Mouse (Mus musculus): ENCODE measurements around the gene Chac1. TPM values are rescaled to one million over a fixed set of nuclear protein-coding genes. Genes with fewer than 3 reads are reported as not detected.
A peak's percentile ranks its signal among the peaks of the same experiment; 100 is the strongest.

Chac1 gene
- 2.9 and 3.2 TPM in 2 replicates for polyA plus RNA-seq (2014; fragmentation: Nextera tagmentation; extraction: Ambion mirVana)

GRCm38 (mm10) chr2:119350555-119351486, at the start of gene Chac1:
Gene Chac1 (plus strand): TSS chr2:119351229.
- Histone ChIP-seq H3K9me3 (ENCODE audit: control insufficient read depth, low read length) (no peaks in the 10 kb centered on the region), H3K4me1 (replicated peaks; ENCODE audit: control insufficient read depth, insufficient read depth, low read length) (no peaks in the 10 kb centered on the region), H3K27me3 (replicated peaks; ENCODE audit: control insufficient read depth, insufficient read depth, low read length) (peaks cover 21% of the 10 kb centered on the region), H3K36me3 (ENCODE audit: control insufficient read depth, insufficient read depth, low read length) (no peaks in the 10 kb centered on the region), H3K4me2 (peak within 1 kb of the TSS; percentile 77), H3K9ac (ENCODE audit: low read depth, low read length) (peak within 1 kb of the TSS; percentile 57), H3K4me3 (ENCODE audit: low read depth, low read length) (peak within 1 kb of the TSS; percentile 58), H3K27ac (ENCODE audit: low read depth, low read length) (no peak within 1 kb of the TSS)
- WGBS, result 6% methylated on average over 58 of the region's 58 CpGs
- peak; percentile 94 for ATAC-seq (replicated peaks; ENCODE audit: low FRiP score)
- peak; percentile 77 for DNase-seq (ENCODE audit: low spot score)

GRCm38 (mm10) chr2:119302876-119303275, 48.2 kb upstream of the Chac1 start:
- no peak overlapping the region for H3K4me2 ChIP-seq
- H3K27ac ChIP-seq (ENCODE audit: low read depth, low read length), result no peak overlapping the region
- no peak for ATAC-seq (replicated peaks; ENCODE audit: low FRiP score)
- 0 out of 2 replicates have a peak, but pooled peaks cover 2% of the 10 kb centered on the region for H3K36me3 ChIP-seq (ENCODE audit: control insufficient read depth, insufficient read depth, low read length)
- DNase-seq (ENCODE audit: low spot score), result no peak
- H3K9me3 ChIP-seq (ENCODE audit: control insufficient read depth, low read length), result no peaks in the 10 kb centered on the region
- no peak overlapping the region for H3K4me3 ChIP-seq (ENCODE audit: low read depth, low read length)
- no peaks in the 10 kb centered on the region for H3K27me3 ChIP-seq (replicated peaks; ENCODE audit: control insufficient read depth, insufficient read depth, low read length)
- H3K4me1 ChIP-seq (replicated peaks; ENCODE audit: control insufficient read depth, insufficient read depth, low read length), result peaks cover 55% of the 10 kb centered on the region
- H3K9ac ChIP-seq (ENCODE audit: low read depth, low read length), result no peak overlapping the region
- 63% methylated on average over 6 of the region's 6 CpGs for WGBS

- no peak overlapping the region for H3K9ac ChIP-seq (ENCODE audit: low read depth, low read length)
- ATAC-seq (replicated peaks; ENCODE audit: low FRiP score) (peak; percentile 68), DNase-seq (ENCODE audit: low spot score) (no peak)
- no peaks in the 10 kb centered on the region for H3K9me3 ChIP-seq (ENCODE audit: control insufficient read depth, low read length)
- H3K4me2 ChIP-seq, result peak overlapping the region; percentile 38
- H3K27ac ChIP-seq (ENCODE audit: low read depth, low read length), result peak overlapping the region; percentile 90
- no peaks in the 10 kb centered on the region for H3K27me3 ChIP-seq (replicated peaks; ENCODE audit: control insufficient read depth, insufficient read depth, low read length)
- H3K4me3 ChIP-seq (ENCODE audit: low read depth, low read length), result no peak overlapping the region
- H3K36me3 ChIP-seq (ENCODE audit: control insufficient read depth, insufficient read depth, low read length), result 0 out of 2 replicates have a peak, but pooled peaks cover 2% of the 10 kb centered on the region
- WGBS, result 27% methylated on average over 3 of the region's 3 CpGs
- peaks cover 50% of the 10 kb centered on the region for H3K4me1 ChIP-seq (replicated peaks; ENCODE audit: control insufficient read depth, insufficient read depth, low read length)
These were observed 46.6 kb upstream of the Chac1 start for GRCm38 (mm10) chr2:119304391-119304790.

GRCm38 (mm10) chr2:119304798-119305208, 46.2 kb upstream of the Chac1 start:
- ATAC-seq (replicated peaks; ENCODE audit: low FRiP score), result peak; percentile 67
- Histone ChIP-seq H3K36me3 (ENCODE audit: control insufficient read depth, insufficient read depth, low read length) (no peaks in the 10 kb centered on the region), H3K4me1 (replicated peaks; ENCODE audit: control insufficient read depth, insufficient read depth, low read length) (peaks cover 46% of the 10 kb centered on the region), H3K27ac (ENCODE audit: low read depth, low read length) (peak overlapping the region; percentile 90), H3K9me3 (ENCODE audit: control insufficient read depth, low read length) (no peaks in the 10 kb centered on the region), H3K9ac (ENCODE audit: low read depth, low read length) (peak overlapping the region; percentile 35), H3K4me3 (ENCODE audit: low read depth, low read length) (no peak overlapping the region), H3K27me3 (replicated peaks; ENCODE audit: control insufficient read depth, insufficient read depth, low read length) (no peaks in the 10 kb centered on the region), H3K4me2 (peak overlapping the region; percentile 38)
- 27% methylated on average over 3 of the region's 3 CpGs for WGBS
- peak; percentile 64 for DNase-seq (ENCODE audit: low spot score)

- peaks cover 8% of the 10 kb centered on the region for H3K4me1 ChIP-seq (replicated peaks; ENCODE audit: control insufficient read depth, insufficient read depth, low read length)
- 45% methylated on average over 12 of the region's 12 CpGs for WGBS
- H3K9ac ChIP-seq (ENCODE audit: low read depth, low read length), result no peak overlapping the region
- ATAC-seq (replicated peaks; ENCODE audit: low FRiP score), result peak; percentile 28; the same call in 1 of the 2 replicates
- DNase-seq (ENCODE audit: low spot score), result no peak
- no peaks in the 10 kb centered on the region for H3K36me3 ChIP-seq (ENCODE audit: control insufficient read depth, insufficient read depth, low read length)
- no peak overlapping the region for H3K4me3 ChIP-seq (ENCODE audit: low read depth, low read length)
- no peaks in the 10 kb centered on the region for H3K9me3 ChIP-seq (ENCODE audit: control insufficient read depth, low read length)
- H3K27ac ChIP-seq (ENCODE audit: low read depth, low read length), result no peak overlapping the region
- H3K4me2 ChIP-seq, result no peak overlapping the region
- H3K27me3 ChIP-seq (replicated peaks; ENCODE audit: control insufficient read depth, insufficient read depth, low read length), result no peaks in the 10 kb centered on the region; the same call in 1 of the 2 replicates
These were observed 39.5 kb upstream of the Chac1 start for GRCm38 (mm10) chr2:119311544-119311943.

- WGBS, result 86% methylated on average over 2 of the region's 2 CpGs
- H3K27ac ChIP-seq (ENCODE audit: low read depth, low read length), result peak overlapping the region; percentile 43
- H3K9ac ChIP-seq (ENCODE audit: low read depth, low read length), result no peak overlapping the region
- DNase-seq (ENCODE audit: low spot score), result no peak
- no peaks in the 10 kb centered on the region; the same call in 1 of the 2 replicates for H3K27me3 ChIP-seq (replicated peaks; ENCODE audit: control insufficient read depth, insufficient read depth, low read length)
- H3K4me3 ChIP-seq (ENCODE audit: low read depth, low read length), result no peak overlapping the region
- peaks cover 8% of the 10 kb centered on the region for H3K4me1 ChIP-seq (replicated peaks; ENCODE audit: control insufficient read depth, insufficient read depth, low read length)
- H3K36me3 ChIP-seq (ENCODE audit: control insufficient read depth, insufficient read depth, low read length), result no peaks in the 10 kb centered on the region
- H3K4me2 ChIP-seq, result no peak overlapping the region
- no peaks in the 10 kb centered on the region for H3K9me3 ChIP-seq (ENCODE audit: control insufficient read depth, low read length)
- ATAC-seq (replicated peaks; ENCODE audit: low FRiP score), result no peak
These were observed 38.6 kb upstream of the Chac1 start for GRCm38 (mm10) chr2:119312380-119312958.

- WGBS, result 36% methylated on average over 10 of the region's 10 CpGs
- Histone ChIP-seq H3K36me3 (ENCODE audit: control insufficient read depth, insufficient read depth, low read length) (no peaks in the 10 kb centered on the region), H3K9me3 (ENCODE audit: control insufficient read depth, low read length) (no peaks in the 10 kb centered on the region), H3K9ac (ENCODE audit: low read depth, low read length) (no peak overlapping the region), H3K4me2 (no peak overlapping the region), H3K4me1 (replicated peaks; ENCODE audit: control insufficient read depth, insufficient read depth, low read length) (peaks cover 17% of the 10 kb centered on the region), H3K4me3 (ENCODE audit: low read depth, low read length) (no peak overlapping the region), H3K27ac (ENCODE audit: low read depth, low read length) (no peak overlapping the region), H3K27me3 (replicated peaks; ENCODE audit: control insufficient read depth, insufficient read depth, low read length) (no peaks in the 10 kb centered on the region; the same call in 1 of the 2 replicates)
- ATAC-seq (replicated peaks; ENCODE audit: low FRiP score), result no peak
- DNase-seq (ENCODE audit: low spot score), result no peak
These were observed 37.1 kb upstream of the Chac1 start for GRCm38 (mm10) chr2:119313780-119314479.

- WGBS, result 78% methylated on average over 12 of the region's 12 CpGs
- H3K4me2 ChIP-seq, result no peak overlapping the region
- no peaks in the 10 kb centered on the region for H3K9me3 ChIP-seq (ENCODE audit: control insufficient read depth, low read length)
- H3K27ac ChIP-seq (ENCODE audit: low read depth, low read length), result no peak overlapping the region
- H3K9ac ChIP-seq (ENCODE audit: low read depth, low read length), result no peak overlapping the region
- ATAC-seq (replicated peaks; ENCODE audit: low FRiP score) (no peak), DNase-seq (ENCODE audit: low spot score) (no peak)
- no peak overlapping the region for H3K4me3 ChIP-seq (ENCODE audit: low read depth, low read length)
- H3K36me3 ChIP-seq (ENCODE audit: control insufficient read depth, insufficient read depth, low read length), result no peaks in the 10 kb centered on the region
- H3K4me1 ChIP-seq (replicated peaks; ENCODE audit: control insufficient read depth, insufficient read depth, low read length), result peaks cover 19% of the 10 kb centered on the region
- H3K27me3 ChIP-seq (replicated peaks; ENCODE audit: control insufficient read depth, insufficient read depth, low read length), result no peaks in the 10 kb centered on the region; the same call in 1 of the 2 replicates
These were observed 36.2 kb upstream of the Chac1 start for GRCm38 (mm10) chr2:119314742-119315310.
